Mouse (Mus musculus) frontal cortex, adult 2 months (tissue): Measurements from ENCODE around the gene Rdh16f1. TPM values are rescaled to one million over a fixed set of nuclear protein-coding genes. Genes with fewer than 3 reads are reported as not detected.
A peak's percentile ranks its signal among the peaks of the same experiment; 100 is the strongest.
"Not testable (repeated sequence)": the region's sequence is repeated elsewhere in the genome, so short reads cannot be mapped to it uniquely, and the experiment has no call there.

Source experiments
- DNase-seq, 2 experiments: peaks; one replicate each; pipeline ENCODE4 v3.0.0; 2022; ENCODE audit warnings: low spot score in 1 of 2; ENCODE audit errors: extremely low spot score in 1 of 2
- polyA plus RNA-seq: library from polyadenylated mRNA; depleted of rRNA; stranded (reverse); fragments of >200 nt; gene quantifications from 2 replicates; pipeline ENCODE4 v1.2.3, GENCODE M21; 2012; rRNA removed

Gene Rdh16f1
- polyA plus RNA-seq, 1 experiment = 0.40 TPM

GRCm38 (mm10) chr10:127821806-127822205 is 62.2 kb downstream of the Rdh16f1 start:
- DNase-seq = not testable (repeated sequence)

DNA sequence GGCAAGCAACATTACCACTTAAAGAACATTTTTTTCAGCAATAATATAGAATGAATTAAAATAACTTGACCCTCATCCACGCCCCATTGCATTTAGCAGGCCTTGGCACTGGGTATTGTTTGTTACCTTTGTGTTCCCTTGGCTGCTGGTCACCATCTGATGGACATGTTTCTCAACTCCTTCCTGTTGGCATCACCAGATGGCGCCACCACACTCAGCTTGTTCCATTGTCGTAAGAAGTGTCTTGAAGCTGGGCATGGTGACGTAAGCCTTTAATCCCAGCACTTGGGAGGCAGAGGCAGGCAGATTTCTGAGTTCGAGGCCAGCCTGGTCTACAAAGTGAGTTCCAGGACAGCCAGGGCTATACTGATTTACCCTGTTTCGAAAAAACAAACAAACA is 65.8 kb downstream of the Rdh16f1 start:
- peak in 1 of 2 experiments; percentile 8 for DNase-seq

DNA sequence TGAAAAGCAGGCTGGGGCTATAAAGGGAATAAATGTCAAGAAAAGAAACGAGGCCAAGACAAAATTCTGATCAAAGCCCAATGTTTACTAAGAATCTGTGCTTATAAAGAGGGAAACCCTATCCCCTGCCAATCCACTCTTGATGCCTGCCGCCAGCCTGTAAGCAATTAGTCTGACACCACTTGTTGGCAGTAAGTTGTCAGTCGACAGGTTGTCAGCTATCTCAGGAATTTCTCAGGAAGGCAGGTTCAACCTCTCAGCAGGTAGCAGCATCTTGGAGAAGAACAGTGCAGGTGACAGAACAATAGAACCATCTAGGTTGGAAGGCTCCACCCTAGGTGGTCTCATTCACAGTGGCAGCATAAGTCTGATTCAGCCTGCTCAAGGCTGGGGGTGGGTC is 69.5 kb downstream of the Rdh16f1 start:
- no peak for DNase-seq

GRCm38 (mm10) chr10:127834186-127834585 is 74.6 kb downstream of the Rdh16f1 start:
- DNase-seq = not testable (repeated sequence)

GRCm38 (mm10) chr10:127835292-127835691 is 75.7 kb downstream of the Rdh16f1 start:
- no peak for DNase-seq

DNA sequence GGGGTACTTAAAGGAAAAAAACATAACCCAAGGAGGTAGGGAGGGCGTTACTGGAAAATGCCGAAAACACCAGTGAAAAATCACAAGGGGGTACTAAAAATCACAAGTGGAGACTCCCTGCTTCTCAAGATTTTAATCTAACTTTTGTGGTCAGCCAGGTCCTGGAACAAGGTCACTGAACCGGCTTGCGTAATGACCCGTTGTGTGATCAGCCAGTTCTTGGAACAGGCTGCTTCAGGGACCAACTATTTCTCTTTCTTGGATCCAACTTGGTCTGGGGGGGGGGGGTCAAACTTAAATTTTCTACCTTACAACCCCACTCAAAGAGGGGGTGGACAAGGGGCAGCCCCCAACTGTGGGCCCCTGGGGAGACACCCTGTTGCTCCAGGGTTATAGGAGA is 78.2 kb downstream of the Rdh16f1 start:
- not testable (repeated sequence) for DNase-seq

DNA sequence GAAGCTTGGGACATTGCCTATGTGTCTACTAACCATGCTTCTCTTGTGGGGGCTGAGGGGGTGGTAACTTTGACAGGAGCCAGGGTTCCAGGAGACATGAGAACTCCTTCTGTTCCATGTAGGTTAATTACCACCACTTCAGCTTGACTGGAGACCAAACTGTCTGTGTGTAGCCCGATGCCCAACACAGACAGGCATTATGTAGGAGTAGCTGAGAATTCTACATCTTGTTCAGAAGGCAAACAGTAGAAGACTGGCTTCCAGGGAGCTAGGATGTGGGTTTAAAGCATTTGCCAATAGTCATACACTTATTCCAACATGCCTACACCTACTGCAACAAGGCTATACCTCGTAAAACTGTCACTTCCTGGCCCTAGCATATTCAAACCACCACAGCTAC is 79.0 kb downstream of the Rdh16f1 start:
- DNase-seq = peak in 1 of 2 experiments; percentile 25

GRCm38 (mm10) chr10:127840776-127841175 is 81.2 kb downstream of the Rdh16f1 start:
- no peak for DNase-seq

Other genes with a start within 250 kb of the Rdh16f1 start
- 10.3 and 10.8 TPM in 2 replicates for gene Ndufa4l2, start 244.8 kb upstream of the Rdh16f1 start, polyA plus RNA-seq
- 45.3 and 46.6 TPM in 2 replicates for gene Shmt2, start 237.3 kb upstream of the Rdh16f1 start, polyA plus RNA-seq
- 9.3 and 12.1 TPM in 2 replicates for gene Nxph4, start 225.2 kb upstream of the Rdh16f1 start, polyA plus RNA-seq
- 279 and 283 TPM in 2 replicates for gene Lrp1, start 138.6 kb upstream of the Rdh16f1 start, polyA plus RNA-seq
- 11.0 and 11.9 TPM in 2 replicates for gene Stat6, start 116.8 kb upstream of the Rdh16f1 start, polyA plus RNA-seq
- 4.5 and 4.8 TPM in 2 replicates for gene Nemp1, start 92.9 kb upstream of the Rdh16f1 start, polyA plus RNA-seq
- 38.2 and 46.1 TPM in 2 replicates for gene Nab2, start 91.2 kb upstream of the Rdh16f1 start, polyA plus RNA-seq
- 1.4 and 1.5 TPM in 2 replicates for gene Myo1a, start 54.6 kb upstream of the Rdh16f1 start, polyA plus RNA-seq
- 34.9 and 38.9 TPM in 2 replicates for gene Tac2, start 35.3 kb upstream of the Rdh16f1 start, polyA plus RNA-seq
- gene Zbtb39, start 20.2 kb upstream of the Rdh16f1 start, polyA plus RNA-seq = 6.0 and 6.1 TPM in 2 replicates
- gene Gpr182, start 8.1 kb upstream of the Rdh16f1 start, polyA plus RNA-seq = 1.1 and 1.9 TPM in 2 replicates
- gene Rdh1, start 66 bp upstream of the Rdh16f1 start, polyA plus RNA-seq = 0.11 and 0.18 TPM in 2 replicates
- 0.90 TPM in 2 replicates for gene Rdh9, start 16.6 kb downstream of the Rdh16f1 start, polyA plus RNA-seq
- 0.26 and 0.32 TPM in 2 replicates for gene Rdh16, start 41.4 kb downstream of the Rdh16f1 start, polyA plus RNA-seq
- gene Rdh19, start 90.1 kb downstream of the Rdh16f1 start, polyA plus RNA-seq = not detected in 2 replicates
- 0.15 TPM in 1 of 2 replicates, not detected in the other for gene Rdh16f2, start 106.7 kb downstream of the Rdh16f1 start, polyA plus RNA-seq
- not detected in 2 replicates for gene Rdh7, start 129.0 kb downstream of the Rdh16f1 start, polyA plus RNA-seq
- gene Sdr9c7, start 138.7 kb downstream of the Rdh16f1 start, polyA plus RNA-seq = 0.11 and 0.16 TPM in 2 replicates
- 0.10 and 0.29 TPM in 2 replicates for gene Hsd17b6, start 247.8 kb downstream of the Rdh16f1 start, polyA plus RNA-seq